Mouse (Mus musculus) kidney, embryonic 14.5 days (tissue): ENCODE measurements at regions not wholly inside any gene's neighbourhood (a gene's known extent, or its start where the extent isn't known, plus 50 kb on each side); places are given as distances from the start of the nearest gene placed in this dataset.

Experiments
- ATAC-seq: fragments of 200-750 bp; cut with Nextera tagmentation; 2 replicates; pipeline ENCODE4 v1.8.0; 2017; ENCODE audit warnings: moderate number of reproducible peaks, mild to moderate bottlenecking, moderate TSS enrichment, moderate library complexity; ENCODE audit not compliant: low FRiP score, low TSS enrichment
- H3K27ac ChIP-seq: fragments of 300-500 bp; sonication (generic); 2 replicates; pipeline ENCODE4 v1.5.1; 2014; ENCODE audit warnings: low read depth, mild to moderate bottlenecking, low read length, moderate library complexity, mixed read lengths
- H3K27me3 ChIP-seq: fragments of 300-500 bp; sonication (generic); 2 replicates; pipeline ENCODE4 v1.6.1; 2014; ENCODE audit warnings: mild to moderate bottlenecking, low read length; ENCODE audit not compliant: control insufficient read depth, insufficient read depth
- H3K36me3 ChIP-seq: fragments of 300-500 bp; sonication (generic); 2 replicates; pipeline ENCODE4 v1.6.1; 2014; ENCODE audit warnings: low read length, mixed read lengths; ENCODE audit not compliant: control insufficient read depth, insufficient read depth
- H3K4me1 ChIP-seq: fragments of 300-500 bp; sonication (generic); 2 replicates; pipeline ENCODE4 v1.6.1; 2014; ENCODE audit warnings: low read length, mixed read lengths; ENCODE audit not compliant: control insufficient read depth, insufficient read depth
- H3K4me2 ChIP-seq: fragments of 300-500 bp; sonication (generic); replicated peaks from 2 replicates; pipeline ENCODE4 v1.6.1; 2014; ENCODE audit warnings: low read depth, mild to moderate bottlenecking, low read length
- H3K4me3 ChIP-seq: fragments of 300-500 bp; sonication (generic); 2 replicates; pipeline ENCODE4 v1.5.1; 2014; ENCODE audit warnings: mild to moderate bottlenecking, low read length
- H3K9ac ChIP-seq: fragments of 300-500 bp; sonication (generic); 2 replicates; pipeline ENCODE4 v1.6.1; 2014; ENCODE audit warnings: low read depth, mild to moderate bottlenecking, low read length, moderate library complexity
- H3K9me3 ChIP-seq: fragments of 300-500 bp; sonication (generic); 2 replicates; pipeline ENCODE4 v1.6.1; 2016; ENCODE audit warnings: low read length; ENCODE audit not compliant: control insufficient read depth
- WGBS: fragments of 180-500 bp; shearing (Covaris S2); extraction: QIAGEN DNeasy Blood & Tissue Kit; methylation state at CpG from one replicate; pipeline ENCODE4 v1.1.7; 2014; 5-methylcytosine and 5-hydroxymethylcytosine counted together

GRCm38 (mm10) chr8:102575523-102575922, 209.9 kb downstream of the Cdh11 start:
- H3K4me2 ChIP-seq, result no peak overlapping the region
- no peaks in the 10 kb centered on the region for H3K9me3 ChIP-seq
- no peak overlapping the region for H3K9ac ChIP-seq
- H3K27me3 ChIP-seq, result no peaks in the 10 kb centered on the region
- 83% methylated on average over 8 of the region's 8 CpGs for WGBS
- no peak overlapping the region for H3K4me3 ChIP-seq
- H3K4me1 ChIP-seq, result no peaks in the 10 kb centered on the region
- no peak for ATAC-seq
- no peaks in the 10 kb centered on the region for H3K36me3 ChIP-seq
- no peak overlapping the region for H3K27ac ChIP-seq

- H3K9ac ChIP-seq, result no peak overlapping the region
- no peak overlapping the region for H3K27ac ChIP-seq
- no peak overlapping the region for H3K4me2 ChIP-seq
- H3K9me3 ChIP-seq, result no peaks in the 10 kb centered on the region
- H3K27me3 ChIP-seq, result no peaks in the 10 kb centered on the region
- H3K4me3 ChIP-seq, result no peak overlapping the region
- no peaks in the 10 kb centered on the region for H3K4me1 ChIP-seq
- no peaks in the 10 kb centered on the region for H3K36me3 ChIP-seq
- ATAC-seq, result no peak
- 88% methylated on average over 5 of the region's 5 CpGs for WGBS
Observed at GRCm38 (mm10) chr8:102567779-102568178, 217.7 kb downstream of the Cdh11 start.

GRCm38 (mm10) chr8:102554213-102554612, 231.2 kb downstream of the Cdh11 start:
- Histone ChIP-seq H3K4me3 (no peak overlapping the region), H3K4me2 (no peak overlapping the region), H3K4me1 (no peaks in the 10 kb centered on the region), H3K27ac (peak overlapping the region; percentile 69), H3K27me3 (no peaks in the 10 kb centered on the region), H3K9ac (no peak overlapping the region), H3K36me3 (no peaks in the 10 kb centered on the region), H3K9me3 (no peaks in the 10 kb centered on the region)
- 36% methylated on average over 6 of the region's 6 CpGs for WGBS
- ATAC-seq, result no peak

GRCm38 (mm10) chr8:102553348-102553935, 232.0 kb downstream of the Cdh11 start:
- H3K9me3 ChIP-seq, result no peaks in the 10 kb centered on the region
- peak; percentile 84 for ATAC-seq
- H3K27me3 ChIP-seq, result no peaks in the 10 kb centered on the region
- WGBS, result 28% methylated on average over 9 of the region's 9 CpGs
- H3K27ac ChIP-seq, result peak overlapping the region; percentile 84
- H3K36me3 ChIP-seq, result no peaks in the 10 kb centered on the region
- no peaks in the 10 kb centered on the region for H3K4me1 ChIP-seq
- no peak overlapping the region for H3K4me3 ChIP-seq
- H3K9ac ChIP-seq, result no peak overlapping the region
- H3K4me2 ChIP-seq, result no peak overlapping the region

- WGBS, result 67% methylated on average over 3 of the region's 3 CpGs
- H3K4me1 ChIP-seq, result no peaks in the 10 kb centered on the region
- ATAC-seq, result no peak
- H3K27ac ChIP-seq, result no peak overlapping the region
- H3K36me3 ChIP-seq, result no peaks in the 10 kb centered on the region
- no peak overlapping the region for H3K4me3 ChIP-seq
- H3K27me3 ChIP-seq, result no peaks in the 10 kb centered on the region
- H3K4me2 ChIP-seq, result no peak overlapping the region
- no peaks in the 10 kb centered on the region for H3K9me3 ChIP-seq
- H3K9ac ChIP-seq, result no peak overlapping the region
Observed at GRCm38 (mm10) chr8:102538886-102539285, 246.6 kb downstream of the Cdh11 start.

GRCm38 (mm10) chr8:102538068-102538467, 247.4 kb downstream of the Cdh11 start:
- no peaks in the 10 kb centered on the region for H3K36me3 ChIP-seq
- no peak overlapping the region for H3K4me2 ChIP-seq
- no peak overlapping the region for H3K9ac ChIP-seq
- no peaks in the 10 kb centered on the region for H3K9me3 ChIP-seq
- no peaks in the 10 kb centered on the region for H3K4me1 ChIP-seq
- H3K27ac ChIP-seq, result no peak overlapping the region
- no peak overlapping the region for H3K4me3 ChIP-seq
- 81% methylated on average over 3 of the region's 3 CpGs for WGBS
- ATAC-seq, result no peak
- no peaks in the 10 kb centered on the region for H3K27me3 ChIP-seq

GRCm38 (mm10) chr8:102518446-102518845, 267.0 kb downstream of the Cdh11 start:
- H3K27me3 ChIP-seq, result no peaks in the 10 kb centered on the region
- no peak for ATAC-seq
- H3K27ac ChIP-seq, result no peak overlapping the region
- no peak overlapping the region for H3K9ac ChIP-seq
- H3K4me3 ChIP-seq, result no peak overlapping the region
- no peak overlapping the region for H3K4me2 ChIP-seq
- H3K9me3 ChIP-seq, result no peaks in the 10 kb centered on the region
- no peaks in the 10 kb centered on the region for H3K36me3 ChIP-seq
- H3K4me1 ChIP-seq, result no peaks in the 10 kb centered on the region

- Histone ChIP-seq H3K27me3 (no peaks in the 10 kb centered on the region), H3K27ac (no peak overlapping the region), H3K9me3 (no peaks in the 10 kb centered on the region), H3K4me2 (no peak overlapping the region), H3K36me3 (no peaks in the 10 kb centered on the region), H3K4me1 (no peaks in the 10 kb centered on the region), H3K9ac (no peak overlapping the region), H3K4me3 (no peak overlapping the region)
- ATAC-seq, result no peak
Observed at GRCm38 (mm10) chr8:102515748-102516147, 269.7 kb downstream of the Cdh11 start.

GRCm38 (mm10) chr8:102514805-102515424, 270.5 kb downstream of the Cdh11 start:
- Histone ChIP-seq H3K36me3 (no peaks in the 10 kb centered on the region), H3K27ac (no peak overlapping the region), H3K4me3 (no peak overlapping the region), H3K4me1 (no peaks in the 10 kb centered on the region), H3K4me2 (no peak overlapping the region), H3K27me3 (no peaks in the 10 kb centered on the region), H3K9ac (no peak overlapping the region), H3K9me3 (no peaks in the 10 kb centered on the region)
- ATAC-seq, result peak; percentile 52; the same call in 1 of the 2 replicates
- 44% methylated on average over 2 of the region's 2 CpGs for WGBS
